Mouse (Mus musculus): ENCODE measurements at regions not wholly inside any gene's neighbourhood (a gene's known extent, or its start where the extent isn't known, plus 50 kb on each side); places are given as distances from the start of the nearest gene placed in this dataset.
"Not testable (repeated sequence)": the region's sequence is repeated elsewhere in the genome, so short reads cannot be mapped to it uniquely, and the experiment has no call there.

DNA sequence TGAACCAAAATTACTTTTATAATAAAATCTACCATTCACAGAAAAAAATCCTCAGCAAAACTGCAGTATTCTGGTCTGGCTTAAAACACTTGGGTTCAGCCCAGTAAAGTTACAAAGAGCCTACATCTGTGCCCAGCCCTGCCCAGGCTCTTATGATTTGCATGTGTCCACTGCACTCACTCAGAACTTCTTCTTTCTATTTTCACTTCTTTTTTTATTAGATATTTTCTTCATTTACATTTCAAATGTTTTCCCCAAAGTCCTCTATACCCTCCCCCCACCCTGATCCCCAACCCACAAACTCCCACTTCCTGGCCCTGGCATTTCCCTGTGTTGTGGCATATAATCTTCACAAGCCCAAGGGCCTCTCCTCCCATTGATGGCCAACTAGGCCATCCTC lies 1442.4 kb upstream of the Tacstd2 start:
- ATAC-seq (replicated peaks; ENCODE audit: insufficient number of reproducible peaks, low FRiP score, low TSS enrichment, low read depth), result no peak
- no peak overlapping the region for H3K27ac ChIP-seq (replicated peaks; ENCODE audit: low read depth, low read length)
- no peaks in the 10 kb centered on the region for H3K27me3 ChIP-seq (ENCODE audit: control insufficient read depth, insufficient read depth, low read length)
- DNase-seq (ENCODE audit: low spot score), result no peak
- no peak overlapping the region for H3K9ac ChIP-seq (replicated peaks; ENCODE audit: low read length)
- no peaks in the 10 kb centered on the region for H3K9me3 ChIP-seq (replicated peaks; ENCODE audit: control insufficient read depth, low read length)
- no peaks in the 10 kb centered on the region for H3K4me1 ChIP-seq (ENCODE audit: control insufficient read depth, insufficient read depth, low read length)
- no peaks in the 10 kb centered on the region for H3K36me3 ChIP-seq (replicated peaks; ENCODE audit: control insufficient read depth, insufficient read depth, low read depth, low read length)
- H3K4me2 ChIP-seq (ENCODE audit: low read depth, low read length), result no peak overlapping the region
- no peak overlapping the region for H3K4me3 ChIP-seq (ENCODE audit: low read depth, low read length)

DNA sequence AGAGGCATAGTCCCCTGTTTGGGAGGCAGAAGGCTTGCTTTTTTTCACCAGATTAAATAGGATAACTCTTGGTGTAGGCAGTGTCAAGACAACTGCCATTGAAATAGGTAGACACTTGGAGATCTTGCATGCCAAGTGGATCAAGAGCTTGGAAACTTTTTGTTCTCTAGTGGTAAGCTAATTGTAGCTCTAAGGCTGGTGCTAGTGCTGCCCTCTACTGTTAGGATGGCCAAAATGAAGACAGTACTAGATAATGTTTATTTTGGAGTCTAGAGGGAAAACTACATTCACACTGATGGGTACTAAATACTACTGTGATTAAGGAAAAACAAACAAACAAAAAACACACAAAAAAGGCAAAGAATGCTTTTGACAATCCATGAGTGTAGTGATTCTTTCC lies 1428.4 kb upstream of the Tacstd2 start:
- no peaks in the 10 kb centered on the region for H3K9me3 ChIP-seq (replicated peaks; ENCODE audit: control insufficient read depth, low read length)
- no peak overlapping the region for H3K4me3 ChIP-seq (ENCODE audit: low read depth, low read length)
- H3K27me3 ChIP-seq (ENCODE audit: control insufficient read depth, insufficient read depth, low read length), result no peaks in the 10 kb centered on the region
- ATAC-seq (replicated peaks; ENCODE audit: insufficient number of reproducible peaks, low FRiP score, low TSS enrichment, low read depth) (no peak), DNase-seq (ENCODE audit: low spot score) (no peak)
- H3K36me3 ChIP-seq (replicated peaks; ENCODE audit: control insufficient read depth, insufficient read depth, low read depth, low read length), result no peaks in the 10 kb centered on the region
- no peaks in the 10 kb centered on the region for H3K4me1 ChIP-seq (ENCODE audit: control insufficient read depth, insufficient read depth, low read length)
- H3K27ac ChIP-seq (replicated peaks; ENCODE audit: low read depth, low read length), result no peak overlapping the region
- no peak overlapping the region for H3K4me2 ChIP-seq (ENCODE audit: low read depth, low read length)
- H3K9ac ChIP-seq (replicated peaks; ENCODE audit: low read length), result no peak overlapping the region

DNA sequence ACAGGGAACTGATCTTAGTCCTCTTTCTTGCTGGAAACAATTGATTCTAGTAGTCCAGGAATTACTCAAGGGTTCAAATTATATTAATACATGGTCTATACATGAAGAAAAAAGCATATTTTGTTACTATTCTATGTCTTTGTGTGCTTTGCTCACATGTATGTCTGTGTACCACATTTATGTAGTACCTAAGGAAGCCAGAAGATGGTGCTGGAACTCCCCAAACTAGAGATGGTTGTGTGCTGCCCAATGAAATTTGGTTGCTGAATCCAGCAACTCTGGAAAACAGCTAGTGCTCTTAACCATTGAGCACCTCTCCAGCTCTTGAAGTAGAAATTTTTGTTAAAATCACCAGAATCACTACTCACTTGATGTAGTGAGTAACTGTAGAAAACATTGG lies 1402.5 kb upstream of the Tacstd2 start:
- ATAC-seq (replicated peaks; ENCODE audit: insufficient number of reproducible peaks, low FRiP score, low TSS enrichment, low read depth); H3K9ac ChIP-seq (replicated peaks; ENCODE audit: low read length); H3K4me1 ChIP-seq (ENCODE audit: control insufficient read depth, insufficient read depth, low read length); H3K27me3 ChIP-seq (ENCODE audit: control insufficient read depth, insufficient read depth, low read length); H3K9me3 ChIP-seq (replicated peaks; ENCODE audit: control insufficient read depth, low read length); H3K4me3 ChIP-seq (ENCODE audit: low read depth, low read length); H3K4me2 ChIP-seq (ENCODE audit: low read depth, low read length); H3K36me3 ChIP-seq (replicated peaks; ENCODE audit: control insufficient read depth, insufficient read depth, low read depth, low read length); H3K27ac ChIP-seq (replicated peaks; ENCODE audit: low read depth, low read length): not testable (repeated sequence)
- peak; percentile 15 for DNase-seq (ENCODE audit: low spot score)

DNA sequence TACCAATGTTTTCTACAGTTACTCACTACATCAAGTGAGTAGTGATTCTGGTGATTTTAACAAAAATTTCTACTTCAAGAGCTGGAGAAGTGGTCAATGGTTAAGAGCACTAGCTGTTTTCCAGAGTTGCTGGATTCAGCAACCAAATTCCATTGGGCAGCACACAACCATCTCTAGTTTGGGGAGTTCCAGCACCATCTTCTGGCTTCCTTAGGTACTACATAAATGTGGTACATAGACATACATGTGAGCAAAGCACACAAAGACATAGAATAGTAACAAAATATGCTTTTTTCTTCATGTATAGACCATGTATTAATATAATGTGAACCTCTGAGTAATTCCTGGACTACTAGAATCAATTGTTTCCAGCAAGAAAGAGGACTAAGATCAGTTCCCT lies 1396.3 kb upstream of the Tacstd2 start:
- DNase-seq (ENCODE audit: low spot score), result peak; percentile 13
- not testable (repeated sequence) for H3K4me2 ChIP-seq (ENCODE audit: low read depth, low read length); ATAC-seq (replicated peaks; ENCODE audit: insufficient number of reproducible peaks, low FRiP score, low TSS enrichment, low read depth); H3K4me3 ChIP-seq (ENCODE audit: low read depth, low read length); H3K27ac ChIP-seq (replicated peaks; ENCODE audit: low read depth, low read length); H3K9me3 ChIP-seq (replicated peaks; ENCODE audit: control insufficient read depth, low read length); H3K36me3 ChIP-seq (replicated peaks; ENCODE audit: control insufficient read depth, insufficient read depth, low read depth, low read length); H3K9ac ChIP-seq (replicated peaks; ENCODE audit: low read length); H3K27me3 ChIP-seq (ENCODE audit: control insufficient read depth, insufficient read depth, low read length); H3K4me1 ChIP-seq (ENCODE audit: control insufficient read depth, insufficient read depth, low read length)

DNA sequence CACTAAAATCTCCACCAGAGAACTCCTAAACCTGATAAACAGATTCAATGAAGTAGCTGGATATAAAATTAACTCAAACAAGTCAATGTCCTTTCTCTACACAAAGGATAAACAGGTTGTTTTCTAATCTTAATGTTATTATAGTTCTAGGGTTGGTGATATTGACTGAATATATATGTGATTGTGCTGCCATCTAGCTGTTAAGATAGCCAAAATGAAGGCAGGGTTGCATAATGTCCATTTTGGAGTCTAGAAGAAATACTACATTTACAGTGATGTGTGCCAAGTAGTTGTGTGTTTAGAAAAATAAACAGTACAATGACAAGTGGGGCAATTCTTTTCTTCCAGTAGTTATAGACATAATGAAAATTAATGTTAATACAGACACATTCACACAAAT lies 1379.9 kb upstream of the Tacstd2 start:
- H3K27ac ChIP-seq (replicated peaks; ENCODE audit: low read depth, low read length), result no peak overlapping the region
- no peaks in the 10 kb centered on the region for H3K36me3 ChIP-seq (replicated peaks; ENCODE audit: control insufficient read depth, insufficient read depth, low read depth, low read length)
- H3K9ac ChIP-seq (replicated peaks; ENCODE audit: low read length), result no peak overlapping the region
- no peak overlapping the region for H3K4me3 ChIP-seq (ENCODE audit: low read depth, low read length)
- H3K4me1 ChIP-seq (ENCODE audit: control insufficient read depth, insufficient read depth, low read length), result no peaks in the 10 kb centered on the region
- DNase-seq (ENCODE audit: low spot score) (no peak), ATAC-seq (replicated peaks; ENCODE audit: insufficient number of reproducible peaks, low FRiP score, low TSS enrichment, low read depth) (no peak)
- no peaks in the 10 kb centered on the region for H3K27me3 ChIP-seq (ENCODE audit: control insufficient read depth, insufficient read depth, low read length)
- no peak overlapping the region for H3K4me2 ChIP-seq (ENCODE audit: low read depth, low read length)
- H3K9me3 ChIP-seq (replicated peaks; ENCODE audit: control insufficient read depth, low read length), result no peaks in the 10 kb centered on the region

DNA sequence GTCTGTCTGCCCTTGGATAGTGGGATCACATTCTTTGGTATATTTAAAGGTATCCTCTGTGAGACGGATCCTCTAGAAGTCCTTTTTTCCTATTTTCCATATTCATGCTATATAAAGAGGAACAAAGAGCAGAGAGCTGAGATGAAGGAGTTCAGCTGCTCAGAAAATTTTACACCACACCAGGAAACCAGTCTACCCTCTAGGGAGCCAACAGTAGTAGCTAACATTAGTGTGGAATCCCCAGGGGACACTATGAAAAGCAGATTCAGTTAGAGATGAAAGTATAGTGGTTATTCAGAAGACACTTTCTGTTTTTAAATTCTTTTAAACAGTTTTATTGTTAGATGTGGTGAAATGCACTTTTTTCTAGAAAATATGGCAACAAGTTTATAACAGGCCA lies 1348.5 kb upstream of the Tacstd2 start:
- H3K9ac ChIP-seq (replicated peaks; ENCODE audit: low read length), result no peak overlapping the region
- H3K4me2 ChIP-seq (ENCODE audit: low read depth, low read length), result no peak overlapping the region
- DNase-seq (ENCODE audit: low spot score) (no peak), ATAC-seq (replicated peaks; ENCODE audit: insufficient number of reproducible peaks, low FRiP score, low TSS enrichment, low read depth) (no peak)
- H3K27ac ChIP-seq (replicated peaks; ENCODE audit: low read depth, low read length), result no peak overlapping the region
- 84% methylated on average over 1 of the region's 1 CpGs for WGBS
- H3K4me3 ChIP-seq (ENCODE audit: low read depth, low read length), result no peak overlapping the region
- H3K4me1 ChIP-seq (ENCODE audit: control insufficient read depth, insufficient read depth, low read length), result no peaks in the 10 kb centered on the region
- H3K27me3 ChIP-seq (ENCODE audit: control insufficient read depth, insufficient read depth, low read length), result no peaks in the 10 kb centered on the region
- no peaks in the 10 kb centered on the region for H3K36me3 ChIP-seq (replicated peaks; ENCODE audit: control insufficient read depth, insufficient read depth, low read depth, low read length)
- H3K9me3 ChIP-seq (replicated peaks; ENCODE audit: control insufficient read depth, low read length), result no peaks in the 10 kb centered on the region

DNA sequence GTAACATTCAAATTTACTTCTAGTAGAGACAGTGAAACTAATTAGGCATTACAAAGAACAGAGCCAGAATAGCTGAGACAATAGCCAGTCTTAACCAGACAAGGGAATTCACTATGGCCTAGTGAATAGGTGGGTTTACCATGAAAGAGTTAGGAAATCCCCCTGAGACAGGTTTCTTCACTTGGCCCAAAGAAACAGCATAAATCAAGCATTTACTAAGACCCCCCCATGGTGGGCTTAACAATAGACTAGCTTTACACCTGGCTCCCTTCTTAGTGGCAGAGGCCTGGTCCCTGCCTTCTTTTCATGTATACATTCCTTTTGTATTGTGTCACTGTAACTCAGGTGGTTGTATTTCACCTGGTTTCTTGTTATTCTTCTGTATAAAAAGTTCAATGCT lies 1317.2 kb upstream of the Tacstd2 start:
- not testable (repeated sequence) for H3K27me3 ChIP-seq (ENCODE audit: control insufficient read depth, insufficient read depth, low read length); ATAC-seq (replicated peaks; ENCODE audit: insufficient number of reproducible peaks, low FRiP score, low TSS enrichment, low read depth); H3K9ac ChIP-seq (replicated peaks; ENCODE audit: low read length); H3K4me3 ChIP-seq (ENCODE audit: low read depth, low read length); DNase-seq (ENCODE audit: low spot score); H3K4me2 ChIP-seq (ENCODE audit: low read depth, low read length); H3K36me3 ChIP-seq (replicated peaks; ENCODE audit: control insufficient read depth, insufficient read depth, low read depth, low read length); H3K4me1 ChIP-seq (ENCODE audit: control insufficient read depth, insufficient read depth, low read length); H3K9me3 ChIP-seq (replicated peaks; ENCODE audit: control insufficient read depth, low read length); H3K27ac ChIP-seq (replicated peaks; ENCODE audit: low read depth, low read length)

DNA sequence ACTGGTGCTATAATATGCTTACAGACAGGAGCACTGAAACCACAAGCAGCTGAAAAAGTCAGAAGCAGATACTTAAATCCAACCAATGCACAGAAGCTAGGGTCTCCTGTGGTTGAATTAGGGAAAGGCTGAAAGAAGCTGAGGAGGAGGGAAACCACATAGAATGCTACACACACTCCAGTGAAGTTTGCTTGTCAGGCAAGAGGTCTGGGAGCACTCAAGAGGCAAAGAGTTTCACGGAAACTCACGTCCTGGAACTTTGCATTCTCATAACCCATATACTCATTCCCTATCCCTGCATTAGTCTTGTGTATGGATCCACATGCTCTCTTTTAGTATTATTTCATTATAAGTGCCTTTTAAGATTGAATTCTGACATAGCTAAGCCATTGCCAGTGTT lies 1316.7 kb upstream of the Tacstd2 start:
- Histone ChIP-seq H3K36me3 (replicated peaks; ENCODE audit: control insufficient read depth, insufficient read depth, low read depth, low read length) (no peaks in the 10 kb centered on the region), H3K4me2 (ENCODE audit: low read depth, low read length) (no peak overlapping the region), H3K9ac (replicated peaks; ENCODE audit: low read length) (no peak overlapping the region), H3K27me3 (ENCODE audit: control insufficient read depth, insufficient read depth, low read length) (no peaks in the 10 kb centered on the region), H3K4me3 (ENCODE audit: low read depth, low read length) (no peak overlapping the region), H3K4me1 (ENCODE audit: control insufficient read depth, insufficient read depth, low read length) (no peaks in the 10 kb centered on the region), H3K27ac (replicated peaks; ENCODE audit: low read depth, low read length) (no peak overlapping the region), H3K9me3 (replicated peaks; ENCODE audit: control insufficient read depth, low read length) (no peaks in the 10 kb centered on the region)
- 90% methylated on average over 2 of the region's 2 CpGs for WGBS
- ATAC-seq (replicated peaks; ENCODE audit: insufficient number of reproducible peaks, low FRiP score, low TSS enrichment, low read depth) (no peak), DNase-seq (ENCODE audit: low spot score) (no peak)

DNA sequence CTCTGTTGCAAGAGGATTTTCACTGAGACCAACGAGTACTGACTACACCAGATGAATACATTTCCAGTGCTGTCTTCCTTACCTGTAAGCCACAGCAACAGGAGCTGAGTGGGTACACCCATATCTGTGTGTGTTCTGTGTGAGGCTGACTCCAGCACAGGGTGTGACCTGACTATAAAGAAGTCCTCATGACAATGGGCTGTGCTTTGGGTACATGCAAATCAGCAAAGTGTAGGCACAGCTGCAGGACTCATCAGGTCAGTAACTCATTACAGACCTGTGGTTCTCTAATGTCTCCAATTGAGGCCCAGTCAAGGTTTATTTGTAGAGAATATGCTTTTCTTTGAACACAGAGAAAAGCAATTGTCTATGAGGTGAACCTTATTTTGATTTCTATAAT lies 1299.6 kb upstream of the Tacstd2 start:
- ATAC-seq (replicated peaks; ENCODE audit: insufficient number of reproducible peaks, low FRiP score, low TSS enrichment, low read depth), result no peak
- H3K9me3 ChIP-seq (replicated peaks; ENCODE audit: control insufficient read depth, low read length), result no peaks in the 10 kb centered on the region
- H3K9ac ChIP-seq (replicated peaks; ENCODE audit: low read length), result no peak overlapping the region
- no peaks in the 10 kb centered on the region for H3K27me3 ChIP-seq (ENCODE audit: control insufficient read depth, insufficient read depth, low read length)
- no peaks in the 10 kb centered on the region for H3K4me1 ChIP-seq (ENCODE audit: control insufficient read depth, insufficient read depth, low read length)
- no peak overlapping the region for H3K4me2 ChIP-seq (ENCODE audit: low read depth, low read length)
- no peak overlapping the region for H3K27ac ChIP-seq (replicated peaks; ENCODE audit: low read depth, low read length)
- WGBS, result 71% methylated on average over 1 of the region's 1 CpGs
- no peak for DNase-seq (ENCODE audit: low spot score)
- no peaks in the 10 kb centered on the region for H3K36me3 ChIP-seq (replicated peaks; ENCODE audit: control insufficient read depth, insufficient read depth, low read depth, low read length)
- H3K4me3 ChIP-seq (ENCODE audit: low read depth, low read length), result no peak overlapping the region
